Mouse (Mus musculus) heart, adult 18-20 months (tissue): Measurements from ENCODE around the gene Dhcr7. TPM values are rescaled to one million over a fixed set of nuclear protein-coding genes. Genes with fewer than 3 reads are reported as not detected.

Source experiments
- DNase-seq, 2 experiments: peaks; one replicate each; pipeline ENCODE4 v3.0.0; 2021 to 2022; ENCODE audit warnings: mixed read lengths in 1 of 2
- long read RNA-seq, 2 experiments: library from polyadenylated mRNA; stranded (forward); transcript quantifications; one replicate each; pipeline ENCODE4 v2.0.0; 2021
- total RNA-seq, 2 experiments: library from RNA; stranded (reverse); gene quantifications; 2 replicates each; pipeline ENCODE4 v1.2.3; 2021

The Dhcr7 gene
- total RNA-seq, result 1 to 10 TPM; 6.3 to 8.5 TPM
- long read RNA-seq, experiment 1, partial matches to known transcripts, result 3 of 4 reads
- long read RNA-seq, experiment 1, other reads (novel, unspliced or antisense), result 1 of 4 reads
- long read RNA-seq, experiment 2, partial matches to known transcripts, result 1 of 1 reads
- long read RNA-seq, experiment 2, other reads (novel, unspliced or antisense), result 0 of 1 reads

GRCm38 (mm10) chr7:143822375-143823265 is at the start of gene Dhcr7, which contains the start of gene Nadsyn1:
Gene Dhcr7 (plus strand): TSS chr7:143823145.
Gene Nadsyn1 (minus strand): TSS chr7:143822849.
- DNase-seq, result peak; percentile 99 to 100

DNA sequence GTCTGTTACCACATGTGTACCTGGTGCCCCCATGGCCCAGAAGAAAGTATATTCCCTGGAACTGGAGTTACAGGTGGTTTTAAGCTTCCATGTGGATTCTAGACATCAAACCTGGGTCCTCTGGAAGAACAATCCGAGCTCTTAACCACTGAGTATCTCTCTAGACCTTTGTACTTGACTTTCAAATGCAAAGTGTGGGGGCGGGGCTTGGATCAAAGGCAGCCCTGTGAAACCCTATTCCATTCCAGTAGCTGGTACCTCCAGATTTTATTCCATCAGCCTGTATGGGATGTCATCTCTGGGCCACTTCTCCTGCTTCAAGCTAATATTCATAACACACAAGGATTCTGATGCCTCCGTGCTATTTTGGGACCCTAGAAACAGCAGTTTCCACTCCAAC is 46.8 kb upstream of the Dhcr7 start:
- DNase-seq, result no peak

- peak in 1 of 2 experiments; percentile 76 for DNase-seq
Observed at GRCm38 (mm10) chr7:143777375-143777774, 45.6 kb upstream of the Dhcr7 start.

- DNase-seq, result peak in 1 of 2 experiments; percentile 47
Observed at GRCm38 (mm10) chr7:143783378-143783995, 39.5 kb upstream of the Dhcr7 start.

- DNase-seq, result peak; percentile 85 to 95
Observed at GRCm38 (mm10) chr7:143783996-143784829, 38.7 kb upstream of the Dhcr7 start, which contains the start of gene Mrgpre. Gene Mrgpre (minus strand): TSS chr7:143784500.

- DNase-seq, result no peak
Observed at GRCm38 (mm10) chr7:143792336-143792985, 30.5 kb upstream of the Dhcr7 start.

GRCm38 (mm10) chr7:143793121-143793520 is 29.8 kb upstream of the Dhcr7 start:
- peak; percentile 30 for DNase-seq

- DNase-seq, result no peak
Observed at GRCm38 (mm10) chr7:143798783-143799182, 24.2 kb upstream of the Dhcr7 start.

DNA sequence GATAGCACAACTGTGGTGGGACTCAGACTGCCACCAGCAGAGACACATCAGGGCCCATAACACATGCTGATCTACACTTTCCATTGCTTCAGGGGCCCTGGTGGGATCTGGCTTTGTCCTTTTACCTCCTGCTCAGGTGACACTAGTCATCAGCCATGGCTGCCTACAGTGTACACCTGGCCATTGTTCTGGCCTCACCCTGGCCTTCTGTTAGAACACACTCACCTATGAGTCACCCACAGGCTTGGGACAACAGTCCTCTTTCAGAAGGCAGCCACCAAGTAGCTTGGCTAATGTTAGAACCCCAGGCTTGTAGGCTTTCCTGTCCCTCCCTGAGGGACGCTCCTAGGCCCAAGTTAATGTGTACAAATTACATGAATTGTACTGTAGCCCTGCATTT is 22.2 kb upstream of the Dhcr7 start:
- DNase-seq, result no peak

DNA sequence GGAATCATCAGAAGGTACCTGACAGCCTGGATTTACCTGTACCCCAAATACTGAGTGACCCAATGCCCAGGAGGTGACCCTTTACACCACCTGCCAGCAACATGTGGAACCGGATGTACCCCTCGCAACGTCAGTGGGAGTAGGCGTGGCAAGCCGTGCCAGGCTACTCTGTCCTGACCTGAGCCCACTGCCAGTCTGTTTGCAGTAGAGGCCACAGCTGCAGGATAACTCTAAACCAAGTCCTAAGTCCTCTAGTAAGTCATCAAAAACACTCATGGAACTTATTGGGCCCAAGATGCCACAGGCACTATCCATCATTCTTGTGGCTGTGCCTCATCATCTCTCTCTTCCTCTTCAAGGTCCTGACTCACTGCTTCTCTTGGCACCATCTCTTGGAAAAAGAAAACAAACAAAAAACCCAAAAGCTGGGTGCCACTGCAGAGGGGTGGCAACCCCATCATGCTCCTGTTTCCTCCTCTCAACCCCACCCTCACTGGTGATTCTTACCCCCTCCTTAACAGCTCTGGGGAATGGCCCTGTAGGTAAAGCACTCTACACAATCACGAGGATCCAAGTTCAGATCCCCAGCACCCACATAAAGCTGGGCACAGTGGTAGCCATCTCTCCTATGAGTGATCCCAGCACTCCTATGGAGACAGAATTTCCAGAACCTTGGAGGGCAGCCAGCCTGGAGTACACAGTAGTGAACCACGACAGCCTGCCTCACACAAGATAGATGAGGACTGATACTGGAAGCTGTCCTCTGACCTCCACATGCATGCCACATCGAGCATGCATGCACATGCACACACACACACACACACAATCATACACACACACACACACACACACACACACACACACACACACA is 21.5 kb upstream of the Dhcr7 start:
- no peak for DNase-seq

DNA sequence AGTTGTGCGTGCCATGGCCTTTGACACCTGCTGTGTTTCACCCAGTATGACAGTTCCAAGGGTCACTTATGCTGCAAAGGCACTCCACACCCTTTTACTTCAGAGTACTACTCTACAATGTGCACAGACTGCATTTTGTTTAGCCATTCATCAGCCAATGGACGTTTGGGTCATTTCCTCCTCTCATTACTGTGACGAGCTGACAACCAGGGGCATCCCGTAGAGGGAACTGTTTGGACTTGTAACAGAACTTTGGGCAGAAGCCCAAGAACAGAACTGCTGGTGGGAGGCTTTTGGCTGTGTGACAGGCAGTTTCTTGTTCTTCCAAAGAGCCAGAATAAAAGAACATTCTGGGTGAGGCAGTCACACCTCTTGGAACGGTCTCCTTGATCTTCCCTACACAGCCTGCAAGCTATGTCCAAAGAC is 17.7 kb upstream of the Dhcr7 start:
- DNase-seq, result no peak

DNA sequence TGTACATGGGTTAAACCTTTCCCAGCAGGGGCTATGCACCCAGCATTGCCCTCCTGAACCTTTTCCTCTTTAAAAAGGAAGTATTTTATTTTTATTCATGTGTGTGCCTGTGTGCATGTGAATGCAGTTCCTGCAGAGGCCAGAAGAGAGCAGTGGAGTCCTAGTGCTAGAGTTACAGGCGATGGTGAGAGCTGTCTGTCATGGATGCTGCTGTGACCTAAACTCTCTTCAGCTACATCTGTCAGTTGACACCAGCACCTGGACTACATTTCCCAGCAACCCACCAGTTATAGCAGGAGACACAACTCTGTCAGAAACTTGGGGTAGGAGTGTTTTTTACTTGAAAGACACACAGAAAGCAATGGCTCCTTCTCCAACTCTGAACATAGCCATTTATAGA is 14.0 kb upstream of the Dhcr7 start:
- DNase-seq, result no peak

DNA sequence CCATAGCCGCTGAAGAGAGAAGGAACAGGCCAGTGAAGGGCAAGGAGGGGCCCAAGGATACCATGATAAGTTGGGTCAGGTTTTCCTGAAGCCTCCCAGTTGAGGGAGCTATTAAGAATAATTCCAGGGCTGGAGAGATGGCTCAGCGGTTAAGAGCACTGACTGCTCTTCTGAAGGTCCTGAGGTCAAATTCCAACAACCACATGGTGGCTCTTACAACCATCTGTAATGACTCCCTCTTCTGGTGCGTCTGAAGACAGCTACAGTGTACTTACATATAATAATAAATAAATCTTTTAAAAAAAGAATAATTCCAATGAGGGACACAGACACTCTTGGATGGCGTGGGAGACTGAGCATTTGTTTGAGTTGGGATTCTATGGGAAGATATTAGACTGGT is 3.7 kb upstream of the Dhcr7 start:
- no peak for DNase-seq

GRCm38 (mm10) chr7:143821241-143821640 is 1.7 kb upstream of the Dhcr7 start:
- DNase-seq, result no peak

GRCm38 (mm10) chr7:143823266-143823605 is 291 bp downstream of the Dhcr7 start:
- no peak for DNase-seq

- DNase-seq, result no peak
Observed at GRCm38 (mm10) chr7:143826985-143827384, 4.0 kb downstream of the Dhcr7 start.

GRCm38 (mm10) chr7:143829504-143830331 is 6.8 kb downstream of the Dhcr7 start:
- DNase-seq, result peak; percentile 97

DNA sequence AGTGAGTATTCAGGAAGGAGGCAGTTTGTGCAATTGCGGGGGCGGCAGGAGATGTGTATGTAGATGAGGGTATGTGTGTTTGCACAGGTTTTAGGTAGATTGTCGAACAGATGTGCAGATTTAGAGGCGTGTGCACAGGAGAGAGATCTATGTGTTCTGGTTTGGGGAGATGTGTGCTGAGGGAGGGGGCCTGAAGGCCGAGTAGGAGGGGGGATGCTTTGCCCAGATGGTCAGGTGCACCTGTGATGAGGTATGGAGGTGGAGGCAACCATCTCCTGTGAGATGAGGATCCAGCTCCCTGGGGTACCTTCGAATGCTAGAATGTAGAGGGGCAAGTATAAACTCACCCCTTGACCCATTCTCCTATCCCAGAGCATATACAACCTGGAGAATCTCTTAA is 7.5 kb downstream of the Dhcr7 start:
- no peak for DNase-seq

- peak in 1 of 2 experiments; percentile 14 for DNase-seq
Observed at GRCm38 (mm10) chr7:143832196-143832595, 9.3 kb downstream of the Dhcr7 start.

DNA sequence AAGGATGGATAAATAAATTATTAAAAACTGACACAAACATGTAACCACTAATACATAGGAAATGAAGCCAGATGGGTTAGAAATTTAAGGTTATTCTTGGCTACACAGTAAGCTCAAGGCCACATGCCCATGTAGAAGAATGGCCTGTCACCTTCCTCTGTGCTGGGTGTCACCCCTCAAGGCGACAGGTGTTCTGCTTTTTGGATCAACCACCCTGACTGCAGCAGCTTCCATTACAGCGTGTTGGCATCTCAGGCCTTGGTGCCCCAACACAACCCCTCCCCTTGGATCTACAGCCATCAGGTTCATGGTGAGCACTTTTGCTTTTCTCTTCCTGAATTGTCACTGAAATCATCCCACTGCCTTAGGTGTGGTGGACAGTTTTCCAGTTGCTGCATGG is 9.7 kb downstream of the Dhcr7 start:
- DNase-seq, result no peak
